Mouse (Mus musculus) lung, postnatal 10 days (tissue): ENCODE results near the gene A030005K14Rik.

Experiments
- DNase-seq: peaks from one replicate; pipeline ENCODE4 v3.0.0; 2021

A030005K14Rik gene

DNA sequence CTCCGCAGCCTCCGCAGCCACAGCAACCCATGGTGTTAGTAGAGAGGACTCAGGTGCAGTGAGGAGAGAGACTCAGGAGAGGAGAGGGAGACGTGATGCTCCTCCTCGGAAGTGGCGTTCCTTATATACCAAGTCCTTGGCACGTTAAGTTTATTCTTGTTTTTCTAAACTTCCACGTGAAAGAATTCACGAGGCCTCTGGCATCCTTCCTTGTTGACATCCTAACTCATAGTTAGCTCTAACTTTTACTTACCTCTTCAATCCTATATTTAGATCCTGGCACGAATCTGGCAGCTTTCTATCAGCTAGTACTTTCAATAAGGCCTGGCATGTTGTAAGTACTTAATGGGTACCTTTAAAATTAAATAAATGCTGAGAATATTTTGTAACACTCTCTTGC is at the start of gene A030005K14Rik:
A030005K14Rik (minus strand) TSS at position 101 of the 400 bp plus-strand sequence.
- DNase-seq = no peak

GRCm38 (mm10) chr1:83107410-83107978 is 48.3 kb upstream of the A030005K14Rik start:
- no peak for DNase-seq

DNA sequence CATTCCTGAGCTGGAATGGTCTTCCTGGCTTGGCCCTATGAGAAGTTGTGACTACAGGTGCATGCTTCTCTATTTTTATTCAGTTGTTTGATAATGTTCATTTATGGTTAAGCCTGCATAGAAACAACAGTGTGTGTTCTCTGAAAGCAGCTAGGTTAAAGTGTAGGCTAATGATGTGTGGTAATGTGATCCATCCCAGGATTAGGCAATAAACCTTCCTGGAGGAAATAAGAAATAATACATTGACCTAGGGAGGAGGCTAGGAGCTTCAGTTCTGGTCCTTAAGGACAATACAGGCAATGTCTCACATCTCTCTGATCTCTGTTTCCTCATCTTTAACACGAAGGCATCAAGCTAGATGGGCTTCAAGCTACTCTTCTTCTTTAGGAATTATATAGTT is 46.3 kb upstream of the A030005K14Rik start:
- no peak for DNase-seq

DNA sequence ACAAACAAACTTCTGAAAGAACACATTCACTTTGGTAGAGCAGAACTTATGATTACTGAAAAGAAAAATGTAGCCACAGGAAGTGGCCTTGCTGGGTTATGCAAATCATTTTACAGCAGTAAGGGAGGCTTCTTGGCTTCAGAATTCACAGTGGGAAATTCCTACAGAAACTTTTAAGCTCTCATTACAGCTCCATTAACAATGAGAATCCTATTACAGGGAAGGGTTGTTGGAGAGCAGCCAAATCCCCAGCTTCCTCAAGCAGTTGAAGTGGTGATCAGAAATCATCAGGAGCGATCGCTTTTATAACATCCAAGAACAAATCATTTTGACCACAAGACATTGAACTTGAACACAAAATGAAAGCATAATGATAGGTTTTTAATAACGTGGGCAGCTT is 42.7 kb upstream of the A030005K14Rik start:
- DNase-seq = peak; percentile 21

DNA sequence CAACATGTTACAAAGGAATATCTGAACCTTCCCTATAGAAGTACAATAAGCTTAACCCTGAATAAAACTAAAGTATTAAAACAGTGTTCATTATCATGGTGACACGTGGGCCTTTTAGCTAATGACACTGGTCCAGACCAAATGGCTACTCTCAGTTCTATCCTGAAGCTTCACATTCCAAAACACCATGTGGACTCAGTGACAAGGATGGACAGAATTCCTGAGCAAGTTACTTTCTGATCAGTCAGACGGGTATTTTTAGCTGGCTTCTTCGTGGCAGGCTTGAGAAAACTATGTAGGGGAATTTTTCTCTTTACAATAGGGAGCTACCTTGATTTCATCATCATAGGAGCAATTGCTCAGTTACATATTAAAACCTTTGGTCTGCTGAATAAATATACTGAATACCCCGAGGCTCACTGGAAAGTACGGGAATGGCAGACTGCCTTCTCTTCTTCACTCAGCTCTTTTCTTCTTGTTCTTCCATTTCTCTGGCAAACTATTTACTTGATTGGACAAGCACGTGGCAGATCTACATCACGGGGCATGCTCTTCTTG is 40.5 kb upstream of the A030005K14Rik start:
- no peak for DNase-seq

- DNase-seq = no peak
Measured at GRCm38 (mm10) chr1:83099160-83099559, 40.0 kb upstream of the A030005K14Rik start.

- DNase-seq = no peak
Measured at GRCm38 (mm10) chr1:83096935-83097334, 37.8 kb upstream of the A030005K14Rik start.

DNA sequence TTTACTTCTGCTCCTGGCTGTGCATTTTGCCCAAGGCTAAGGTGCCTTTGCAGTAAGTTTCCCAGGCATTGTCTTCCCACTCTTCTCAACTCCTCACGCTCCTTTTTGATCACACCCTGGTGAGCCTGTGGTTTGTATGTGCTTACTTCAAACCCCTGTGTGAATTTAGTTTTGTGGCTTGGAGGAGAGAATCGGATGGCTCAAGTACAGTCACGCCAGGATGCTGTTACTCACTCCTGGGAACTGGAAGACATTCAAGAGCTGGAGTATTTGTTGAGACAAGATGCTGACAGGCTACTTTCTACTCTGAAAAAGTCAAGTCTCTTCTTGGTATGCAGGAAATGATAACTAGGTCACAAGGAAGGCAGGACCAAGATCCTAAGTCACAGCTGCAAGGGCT is 32.1 kb upstream of the A030005K14Rik start:
- no peak for DNase-seq

DNA sequence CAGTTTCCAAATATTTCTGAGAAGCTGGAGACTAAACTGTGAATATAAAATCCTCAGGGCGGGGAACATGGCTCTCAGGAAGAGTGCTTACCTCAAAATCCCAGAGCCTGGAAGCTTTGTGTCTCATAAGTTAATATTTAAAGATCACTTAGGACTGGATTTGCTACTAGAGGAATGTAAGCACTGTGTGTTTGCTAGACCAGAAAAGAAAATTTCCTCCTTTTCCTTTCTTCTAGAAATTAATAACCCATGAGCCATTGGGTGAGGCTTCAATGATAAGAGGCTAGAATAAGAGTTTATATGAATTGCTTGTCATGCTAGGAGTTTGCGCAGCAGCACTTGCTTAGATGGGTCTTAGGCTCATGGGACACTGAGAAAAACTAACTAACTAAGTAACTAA is 25.6 kb upstream of the A030005K14Rik start:
- DNase-seq = no peak

GRCm38 (mm10) chr1:83077016-83077415 is 17.8 kb upstream of the A030005K14Rik start:
- no peak for DNase-seq

DNA sequence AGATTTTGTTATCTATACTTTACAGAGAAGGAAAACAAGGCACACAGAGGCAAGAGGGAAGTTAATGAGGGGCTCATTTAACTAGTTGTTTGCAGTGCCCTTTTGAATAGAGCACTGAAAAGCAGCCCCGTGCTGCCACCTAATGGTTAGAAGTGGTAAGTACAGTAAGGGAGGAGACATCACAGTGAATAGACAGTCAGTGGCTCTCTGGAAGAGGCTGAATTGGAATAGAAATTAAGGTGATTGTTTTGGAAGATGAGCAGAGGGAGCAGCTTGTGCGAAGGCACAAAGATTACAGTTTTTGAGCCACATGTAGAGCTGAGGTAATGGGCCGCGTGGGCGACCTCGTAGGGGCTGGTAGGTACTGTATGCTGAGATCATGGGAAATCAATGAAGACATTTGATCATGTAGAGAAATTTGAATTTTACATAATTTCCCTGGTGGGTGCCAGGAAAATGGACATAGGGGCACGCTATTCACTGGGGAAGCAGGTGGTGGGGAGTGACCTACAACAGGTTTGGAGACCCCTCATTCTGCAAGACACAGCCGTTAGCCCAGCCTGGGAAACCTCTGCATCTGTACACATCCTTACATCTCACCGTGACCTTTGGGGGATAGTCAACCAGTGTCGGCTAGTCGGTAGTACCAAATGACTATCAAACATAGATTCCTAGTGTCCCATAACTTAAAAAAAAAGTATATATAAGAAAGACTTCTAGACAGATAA is 17.2 kb upstream of the A030005K14Rik start:
- DNase-seq = peak; percentile 48

DNA sequence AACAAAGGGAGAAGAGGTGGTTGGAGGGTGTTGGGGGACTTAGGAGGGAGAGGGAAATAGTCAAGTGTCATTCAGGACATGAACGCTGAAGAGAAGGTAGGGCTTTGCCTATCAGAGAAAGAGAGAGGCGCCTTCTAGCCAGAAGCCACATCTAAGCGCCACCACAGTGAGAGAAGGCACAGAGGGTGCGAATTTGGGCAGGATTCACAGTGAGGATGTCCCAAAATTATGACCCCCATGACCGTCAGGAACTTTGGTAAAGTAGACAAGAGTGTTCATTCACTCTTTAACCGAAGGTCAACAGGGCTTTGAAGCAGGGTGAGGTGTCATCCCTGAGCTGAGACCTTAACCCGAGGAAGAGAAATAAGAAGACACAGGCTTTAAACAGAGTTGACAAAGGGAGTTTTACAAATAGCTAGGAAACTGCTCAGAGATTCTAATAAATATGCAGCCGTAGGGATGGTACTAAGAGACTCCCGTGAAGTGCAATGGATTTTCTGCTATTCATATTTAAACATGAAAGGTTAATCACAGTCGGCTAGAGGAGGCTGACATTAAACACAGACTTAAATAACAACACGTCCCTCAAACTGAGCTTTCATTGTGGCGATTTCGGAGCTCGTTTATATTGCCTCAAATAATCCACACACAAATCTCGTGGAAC is 16.5 kb upstream of the A030005K14Rik start:
- no peak for DNase-seq

DNA sequence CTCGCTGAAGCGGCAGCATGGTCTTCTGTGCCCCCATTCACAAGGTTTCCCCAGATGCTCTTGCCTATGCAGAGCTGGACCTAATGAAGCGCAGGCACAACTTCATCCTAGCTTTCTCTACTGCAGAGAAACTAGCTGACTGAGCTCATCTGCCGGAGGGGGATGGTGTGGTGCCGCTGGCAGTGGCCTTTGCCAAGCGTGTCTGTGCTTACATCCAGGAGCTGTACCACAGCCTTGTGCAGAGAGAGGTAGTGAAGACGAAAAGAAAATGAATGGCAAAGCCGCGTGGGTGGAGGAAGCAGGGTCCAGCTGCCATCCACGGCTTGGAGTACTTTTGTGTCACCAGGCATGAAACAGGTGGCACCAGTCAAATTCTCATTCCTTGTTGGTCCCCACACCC is 8.0 kb upstream of the A030005K14Rik start:
- no peak for DNase-seq

- DNase-seq = no peak
Measured at GRCm38 (mm10) chr1:83066577-83066976, 7.4 kb upstream of the A030005K14Rik start.

DNA sequence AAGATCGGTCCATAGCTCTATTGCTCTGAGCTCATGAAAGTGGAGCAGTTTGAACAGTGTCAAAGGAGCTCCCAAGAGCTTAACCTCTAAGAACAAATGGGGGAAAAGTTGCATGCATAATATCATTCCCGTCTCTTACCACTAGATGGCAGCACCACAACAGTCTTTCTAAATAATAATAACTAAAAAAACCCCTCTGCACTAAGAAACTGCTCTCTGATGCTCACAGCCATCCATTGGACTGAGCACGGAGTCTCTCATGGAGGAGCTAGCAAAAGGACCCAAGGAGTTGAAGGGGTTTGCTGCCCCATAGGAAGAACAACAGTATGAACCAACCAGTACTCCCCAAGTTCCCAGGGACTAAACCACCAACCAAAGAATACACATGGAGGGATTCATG is 5.7 kb upstream of the A030005K14Rik start:
- peak; percentile 49 for DNase-seq

DNA sequence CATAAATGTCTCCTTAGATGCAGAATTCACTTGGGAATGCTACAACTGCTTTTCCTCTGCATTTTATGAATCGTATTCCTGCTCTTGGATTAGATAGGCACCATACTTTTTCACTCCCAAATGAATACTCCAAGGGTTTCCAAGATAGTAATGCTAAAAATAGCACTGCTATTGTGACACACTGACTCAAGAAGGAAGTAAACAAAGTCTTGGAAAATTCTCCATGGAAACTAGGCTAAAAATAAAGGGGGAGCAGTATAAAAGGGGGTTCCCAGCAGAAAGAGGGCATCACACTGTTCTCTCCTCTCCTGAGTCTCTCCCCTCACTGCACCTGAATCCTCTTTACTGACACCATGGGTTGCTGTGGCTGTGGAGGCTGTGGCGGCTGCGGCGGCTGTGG is 1.5 kb upstream of the A030005K14Rik start, which contains the start of gene Krtap28-13:
Krtap28-13 (plus strand) TSS at position 288 of the 400 bp plus-strand sequence.
- DNase-seq = no peak

GRCm38 (mm10) chr1:83058481-83058880 is 697 bp downstream of the A030005K14Rik start:
- no peak for DNase-seq

DNA sequence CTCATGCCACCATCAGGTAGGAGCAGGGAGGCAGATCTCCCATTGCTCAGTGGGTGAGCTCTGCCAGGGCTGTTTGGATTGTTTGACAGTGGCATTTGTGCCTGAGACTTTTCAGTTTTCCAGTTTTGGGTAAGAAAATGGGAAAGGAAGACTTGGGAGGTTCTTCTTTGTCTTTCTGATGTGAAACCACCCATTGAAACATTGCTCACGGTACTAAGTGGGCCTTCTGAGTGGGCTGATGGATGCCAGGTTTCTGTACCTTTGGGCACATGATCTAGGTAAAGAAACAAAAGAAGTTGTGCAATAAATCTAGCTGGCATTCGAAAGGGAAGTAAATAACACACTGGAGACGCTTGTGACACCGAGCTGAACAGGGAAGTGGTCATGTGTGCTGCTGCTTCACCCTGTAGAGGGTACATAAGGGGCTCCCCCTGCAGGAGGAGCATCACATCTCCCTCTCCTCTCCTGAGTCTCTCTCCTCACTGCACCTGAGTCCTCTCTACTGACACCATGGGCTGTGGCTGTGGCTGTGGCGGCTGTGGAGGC is 14.2 kb downstream of the A030005K14Rik start, which contains the start of gene Gm47969:
Gm47969 (plus strand) TSS at position 51 of the 546 bp plus-strand sequence.
- DNase-seq = peak; percentile 16

DNA sequence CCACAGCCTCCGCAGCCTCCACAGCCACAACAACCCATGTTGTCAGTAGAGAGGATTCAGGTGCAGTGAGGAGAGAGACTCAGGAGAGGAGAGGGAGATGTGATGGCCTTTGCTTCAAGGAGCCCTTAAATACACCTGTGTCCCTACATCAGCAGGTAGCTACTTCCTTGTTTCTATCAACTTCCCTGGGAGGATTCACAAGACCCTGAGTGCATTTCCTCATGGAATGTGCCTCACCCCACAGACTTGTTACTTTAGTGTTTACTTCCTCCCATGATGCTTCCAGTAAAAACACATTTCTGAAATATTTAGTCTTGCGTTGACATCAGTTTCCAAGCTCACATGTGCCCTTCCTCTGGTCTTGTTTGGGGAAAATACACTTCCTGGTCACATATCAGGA is 16.8 kb downstream of the A030005K14Rik start, which contains the start of gene Krtap28-10:
Krtap28-10 (minus strand) TSS at position 101 of the 400 bp plus-strand sequence.
- DNase-seq = no peak

DNA sequence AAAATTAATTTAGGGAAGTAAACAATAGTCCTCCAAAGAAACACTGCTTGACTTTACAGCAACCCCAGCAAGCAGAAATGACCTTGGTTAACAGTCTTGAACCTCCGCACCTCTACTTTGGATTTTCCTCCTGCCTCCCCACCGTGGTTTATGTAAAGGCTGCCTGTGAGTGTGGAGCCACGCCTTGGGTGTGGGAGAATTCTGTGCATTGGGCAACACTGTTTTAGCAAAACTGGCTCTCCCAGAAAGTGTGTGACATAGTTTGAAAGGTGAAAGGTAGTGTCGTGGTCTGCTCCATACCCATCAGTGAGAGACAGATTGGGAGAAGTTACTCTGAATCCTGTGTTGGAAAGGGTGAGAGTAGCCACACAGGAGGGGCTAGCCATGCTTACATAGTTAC is 20.1 kb downstream of the A030005K14Rik start:
- peak; percentile 3 for DNase-seq

DNA sequence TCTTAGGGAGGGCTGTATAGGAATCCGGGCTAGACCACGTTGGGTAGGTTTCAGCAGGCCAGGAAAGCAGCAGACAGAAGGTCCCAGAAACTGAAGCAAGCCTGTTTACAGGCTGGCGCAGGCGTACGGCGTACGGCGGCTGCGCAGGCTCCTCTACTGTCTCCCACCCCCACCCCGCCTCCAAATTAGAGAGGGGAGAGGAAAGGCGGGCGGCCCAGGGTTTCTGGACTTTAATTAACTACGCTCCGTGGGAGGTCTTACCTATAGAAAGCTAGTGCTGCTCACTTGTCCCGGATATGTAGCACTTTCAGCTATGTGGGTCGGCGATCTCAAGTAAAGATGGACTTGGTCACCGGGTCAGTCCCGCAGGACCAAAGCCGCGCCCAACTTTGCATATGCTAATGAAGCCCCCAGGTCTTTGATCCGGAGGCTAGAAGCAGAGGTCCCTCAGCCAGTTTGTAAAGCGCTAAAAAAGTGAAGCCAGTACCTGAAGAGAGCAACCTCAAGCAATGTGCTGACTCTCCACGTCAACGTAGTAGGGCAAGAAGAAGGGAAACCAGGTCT is 21.0 kb downstream of the A030005K14Rik start, which contains the start of gene Slc19a3:
Slc19a3 (minus strand) TSS at position 340 of the 564 bp plus-strand sequence.
- DNase-seq = peak; percentile 50

GRCm38 (mm10) chr1:83036892-83037667 is 22.1 kb downstream of the A030005K14Rik start:
- no peak for DNase-seq
